Mouse (Mus musculus) ES-E14 (cell line): Measurements from ENCODE around the gene Eef1akmt4. TPM values are rescaled to one million over a fixed set of nuclear protein-coding genes. Genes with fewer than 3 reads are reported as not detected.

Source experiments
- DNase-seq: peaks from one replicate; pipeline ENCODE4 v3.0.0-alpha.2; 2013; ENCODE audit warnings: low read depth, low spot score
- H3K27ac ChIP-seq: 2 replicates; pipeline ENCODE4 v1.5.1; 2012; ENCODE audit warnings: low read depth, mild to moderate bottlenecking, low read length, moderate library complexity, mixed read lengths; ENCODE audit not compliant: poor library complexity, insufficient read depth, severe bottlenecking
- H3K36me3 ChIP-seq: 2 replicates; pipeline ENCODE4 v1.6.1; 2012; ENCODE audit warnings: mild to moderate bottlenecking, low read length, moderate library complexity, mixed read lengths; ENCODE audit not compliant: control insufficient read depth, poor library complexity, insufficient read depth, severe bottlenecking
- H3K4me1 ChIP-seq, 2 experiments: fragments of 150-350 bp in 1 of 2; sonication (generic) in 1 of 2; 2 replicates each; pipeline ENCODE4 v1.6.1; 2012; ENCODE audit warnings: low read length in 2 of 2, mild to moderate bottlenecking in 1 of 2, mixed read lengths in 1 of 2; ENCODE audit not compliant: control insufficient read depth in 2 of 2, insufficient read depth in 2 of 2, poor library complexity in 1 of 2
- H3K4me3 ChIP-seq, 2 experiments: fragments of 150-350 bp in 1 of 2; sonication (generic) in 1 of 2; 2 replicates each; pipeline ENCODE4 v1.5.1; 2012; ENCODE audit warnings: low read length in 2 of 2, low read depth in 1 of 2, mild to moderate bottlenecking in 1 of 2, mixed read lengths in 1 of 2; ENCODE audit not compliant: insufficient read depth in 1 of 2, poor library complexity in 1 of 2, severe bottlenecking in 1 of 2
- H3K9ac ChIP-seq: 2 replicates; pipeline ENCODE4 v1.6.1; 2012; ENCODE audit warnings: low read depth, mild to moderate bottlenecking, low read length, mixed read lengths; ENCODE audit not compliant: poor library complexity, insufficient read depth, severe bottlenecking
- H3K9me3 ChIP-seq: fragments of 150-350 bp; sonication (generic); 2 replicates; pipeline ENCODE4 v1.6.1; 2012; ENCODE audit warnings: low read depth, mild to moderate bottlenecking, low read length; ENCODE audit not compliant: control insufficient read depth, insufficient read depth
- CHD2 ChIP-seq: IDR thresholded peaks from 2 replicates; pipeline ENCODE4 v1.6.1; 2014; ENCODE audit warnings: mild to moderate bottlenecking, low read depth, low read length, inconsistent platforms
- HCFC1 ChIP-seq: IDR thresholded peaks from 2 replicates; pipeline ENCODE4 v1.6.1; 2012; ENCODE audit warnings: low read length, inconsistent platforms, borderline replicate concordance; ENCODE audit not compliant: insufficient read depth
- MAFK ChIP-seq: IDR thresholded peaks from 2 replicates; pipeline ENCODE4 v1.6.1; 2014; ENCODE audit warnings: mild to moderate bottlenecking, low read depth, low read length, inconsistent platforms; ENCODE audit not compliant: insufficient read depth
- ZC3H11A ChIP-seq: IDR thresholded peaks from 2 replicates; pipeline ENCODE4 v1.6.1; 2012; ENCODE audit warnings: low read depth, mild to moderate bottlenecking, inconsistent platforms, low read length, borderline replicate concordance
- ZNF384 ChIP-seq: IDR thresholded peaks from 2 replicates; pipeline ENCODE4 v1.6.1; 2012; ENCODE audit warnings: low read depth, low read length, inconsistent platforms
- in situ Hi-C, 2 experiments: fragments of 600-800 bp; cut with MboI; formaldehyde crosslinking; loops; one replicate each; pipeline ENCODE4 v1.15.1; 2025; ENCODE audit warnings: low sequenced_read_pairs in 2 of 2, inconsistent platforms in 1 of 2; ENCODE audit not compliant: unreplicated experiment in 2 of 2
- total RNA-seq: library from RNA; depleted of rRNA; stranded (reverse); fragments of 300-350 nt; gene quantifications from 2 replicates; pipeline ENCODE4 v1.2.3, GENCODE M21; 2012

Eef1akmt4 gene
- total RNA-seq, 1 experiment = 23.0 TPM

DNA sequence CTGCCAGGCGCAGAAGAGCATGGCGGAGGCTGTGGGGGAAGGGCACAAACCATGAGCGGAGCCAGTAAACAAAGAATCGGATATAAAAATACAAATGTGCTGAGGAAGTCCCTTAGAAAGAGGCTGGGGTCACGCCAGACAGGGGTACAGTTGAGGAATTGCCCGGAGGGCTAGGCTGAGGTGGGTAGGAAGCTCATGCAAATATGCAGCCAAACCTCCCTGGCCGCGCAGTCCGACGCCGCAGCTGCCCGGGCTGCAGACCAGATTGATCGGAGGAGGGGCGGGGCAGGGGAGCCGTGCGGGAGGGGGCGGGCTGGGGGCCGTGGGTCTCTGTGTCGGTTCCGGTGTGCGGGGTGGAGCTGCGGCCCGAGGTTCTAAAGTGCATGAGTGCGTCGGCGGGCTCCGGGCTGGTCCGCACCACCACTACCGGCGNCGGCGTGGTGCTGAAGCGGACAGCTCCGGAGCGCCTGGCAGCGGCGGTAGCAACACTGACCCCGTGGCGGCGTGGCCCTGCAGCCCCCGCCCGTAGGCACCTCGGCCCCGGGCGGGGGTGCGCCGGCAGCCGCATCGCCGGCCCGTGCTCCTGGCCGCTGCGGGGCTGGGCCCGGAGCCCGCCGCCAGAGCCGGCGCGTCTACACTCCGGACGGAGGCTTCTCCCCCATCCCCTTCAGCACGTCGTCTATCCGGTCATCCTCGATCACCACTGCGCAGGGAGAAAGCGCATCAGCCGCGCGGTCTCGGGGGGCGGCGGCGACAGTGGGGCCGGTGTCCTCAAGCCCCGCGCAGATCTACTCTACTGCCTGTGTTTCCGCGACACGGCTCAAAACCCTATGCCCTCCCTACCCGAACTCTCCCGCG lies 8.4 kb downstream of the Eef1akmt4 start:
- Histone ChIP-seq H3K9me3 (no peaks in the 10 kb centered on the region), H3K27ac (no peak overlapping the region), H3K4me3 (peak overlapping the region; percentile 81 to 93), H3K36me3 (peaks cover 3% of the 10 kb centered on the region; the same call in 1 of the 2 replicates), H3K4me1 (peaks cover 0 to 4% of the 10 kb centered on the region in 2 experiments; a peak in 1 of 4 replicates), H3K9ac (peak overlapping the region; percentile 26; the same call in 1 of the 2 replicates)
- in situ Hi-C loops = no loop called here
- DNase-seq = no peak
- TF ChIP-seq CHD2 (no peak), ZNF384 (no peak), HCFC1 (no peak), ZC3H11A (no peak), MAFK (no peak)

DNA sequence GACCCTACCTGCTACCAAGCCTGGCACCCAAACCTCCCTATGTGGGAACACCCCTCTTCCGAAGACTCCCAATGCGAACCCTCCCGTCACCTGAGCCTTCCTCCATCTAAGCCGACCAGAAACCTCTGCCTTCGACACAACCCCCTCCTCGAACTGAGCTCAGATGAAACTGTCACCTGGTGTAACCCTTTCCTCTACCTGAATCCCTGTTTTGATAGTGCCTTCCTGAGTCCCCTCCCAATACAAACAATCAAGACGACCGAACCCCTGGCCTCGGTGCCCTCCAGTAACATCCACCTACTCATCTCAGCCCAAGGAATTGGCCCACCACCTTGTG lies 9.0 kb downstream of the Eef1akmt4 start:
- DNase-seq = no peak
- Histone ChIP-seq H3K9me3 (no peaks in the 10 kb centered on the region), H3K27ac (no peak overlapping the region), H3K9ac (peak overlapping the region; percentile 26; the same call in 1 of the 2 replicates), H3K36me3 (peaks cover 3% of the 10 kb centered on the region; the same call in 1 of the 2 replicates), H3K4me3 (peak overlapping the region; percentile 81 to 93), H3K4me1 (peaks cover 0 to 4% of the 10 kb centered on the region in 2 experiments; a peak in 1 of 4 replicates)
- in situ Hi-C loops = no loop called here
- TF ChIP-seq MAFK (no peak), HCFC1 (no peak), ZNF384 (no peak), CHD2 (no peak), ZC3H11A (no peak)

DNA sequence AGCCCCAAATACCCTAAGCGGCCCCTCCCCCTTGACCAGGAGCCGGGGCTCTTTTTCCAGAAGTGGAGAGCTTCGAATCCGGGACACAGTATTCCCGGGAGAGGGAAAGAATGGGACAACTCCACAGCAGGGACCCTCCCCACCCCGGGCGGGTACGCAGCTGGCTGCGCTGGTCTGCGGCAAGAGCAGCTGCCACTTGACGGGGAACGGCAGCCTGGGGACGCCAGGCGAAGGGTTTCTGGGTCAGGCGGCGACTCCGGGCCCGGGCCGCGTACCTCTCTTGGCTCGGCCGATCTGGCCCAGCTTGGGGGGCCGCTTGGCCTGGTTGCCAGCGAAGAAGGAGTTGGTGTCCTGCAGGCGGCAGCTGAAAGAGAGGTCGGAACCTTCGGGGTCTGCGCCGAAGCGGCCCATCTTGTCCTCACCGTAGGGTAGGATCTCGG lies 9.4 kb downstream of the Eef1akmt4 start:
- TF ChIP-seq HCFC1 = no peak
- no peak for TF ChIP-seq CHD2
- TF ChIP-seq ZC3H11A = no peak
- no peak for TF ChIP-seq MAFK
- TF ChIP-seq ZNF384 = no peak
- Histone ChIP-seq H3K36me3 (peaks cover 3% of the 10 kb centered on the region; the same call in 1 of the 2 replicates), H3K9ac (peak overlapping the region; percentile 80), H3K9me3 (no peaks in the 10 kb centered on the region), H3K4me3 (peak overlapping the region; percentile 81 to 93), H3K27ac (no peak overlapping the region), H3K4me1 (peaks cover 0 to 4% of the 10 kb centered on the region in 2 experiments; a peak in 1 of 4 replicates)
- no peak for DNase-seq
- in situ Hi-C loops = no loop called here

DNA sequence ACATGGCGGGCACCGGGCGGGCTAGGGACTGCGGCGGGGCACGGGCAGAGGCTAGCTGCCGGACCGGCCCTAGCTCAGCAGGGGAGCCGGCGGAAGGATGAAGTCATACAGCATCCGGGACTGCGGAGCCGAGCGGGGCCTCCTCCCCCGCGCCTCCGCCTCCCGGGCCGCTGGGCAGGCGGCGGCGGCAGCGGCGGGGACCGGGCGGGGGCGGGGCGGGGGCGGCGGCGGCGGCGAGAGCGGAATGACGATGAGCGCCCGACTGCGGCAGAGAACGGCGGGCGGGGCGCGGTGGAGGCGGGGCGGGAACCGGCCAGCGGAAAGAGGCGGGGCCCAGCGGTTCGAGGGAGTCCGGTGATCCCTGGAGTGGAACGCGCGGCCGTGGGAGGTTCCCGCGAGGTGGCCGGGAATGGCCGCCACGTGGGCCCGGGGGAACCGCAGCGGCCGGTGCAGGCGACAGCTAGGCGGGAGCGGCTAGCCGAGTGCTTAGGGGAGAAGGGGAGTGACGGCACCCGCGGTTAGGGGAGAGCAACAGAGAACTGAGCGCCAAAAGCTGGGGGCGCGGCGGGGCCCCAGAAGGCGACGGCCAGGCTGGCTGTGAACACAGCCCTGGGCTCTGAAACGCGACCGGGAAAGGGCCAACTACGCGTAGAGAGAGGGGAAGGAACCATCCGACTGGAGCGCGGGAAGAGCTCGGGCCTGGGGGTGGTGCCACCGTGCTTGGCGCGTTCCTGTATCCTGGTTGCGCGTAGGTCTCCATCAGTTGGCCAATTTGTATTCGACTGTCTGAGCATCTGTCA lies 10.0 kb downstream of the Eef1akmt4 start, which contains the start of gene Camk2n2:
Gene Camk2n2 (minus strand): TSS at position 97 of the 800 bp plus-strand sequence.
- Histone ChIP-seq H3K9ac (peak within 1 kb of the TSS; percentile 80), H3K4me3 (peak within 1 kb of the TSS; percentile 81 to 93), H3K27ac (0 out of 2 replicates have a peak within 1 kb of the TSS, but pooled peaks have one; percentile 39), H3K4me1 (peaks cover 0 to 4% of the 10 kb centered on the region in 2 experiments; a peak in 1 of 4 replicates), H3K36me3 (peaks cover 3% of the 10 kb centered on the region; the same call in 1 of the 2 replicates), H3K9me3 (no peaks in the 10 kb centered on the region)
- no peak for DNase-seq
- in situ Hi-C loops = no loop called here
- TF ChIP-seq ZC3H11A = no peak
- TF ChIP-seq HCFC1 = no peak
- no peak for TF ChIP-seq MAFK
- no peak for TF ChIP-seq CHD2
- no peak for TF ChIP-seq ZNF384
